ENCODE assay signal across 9 mouse cellular contexts in the genomic region with DNA sequence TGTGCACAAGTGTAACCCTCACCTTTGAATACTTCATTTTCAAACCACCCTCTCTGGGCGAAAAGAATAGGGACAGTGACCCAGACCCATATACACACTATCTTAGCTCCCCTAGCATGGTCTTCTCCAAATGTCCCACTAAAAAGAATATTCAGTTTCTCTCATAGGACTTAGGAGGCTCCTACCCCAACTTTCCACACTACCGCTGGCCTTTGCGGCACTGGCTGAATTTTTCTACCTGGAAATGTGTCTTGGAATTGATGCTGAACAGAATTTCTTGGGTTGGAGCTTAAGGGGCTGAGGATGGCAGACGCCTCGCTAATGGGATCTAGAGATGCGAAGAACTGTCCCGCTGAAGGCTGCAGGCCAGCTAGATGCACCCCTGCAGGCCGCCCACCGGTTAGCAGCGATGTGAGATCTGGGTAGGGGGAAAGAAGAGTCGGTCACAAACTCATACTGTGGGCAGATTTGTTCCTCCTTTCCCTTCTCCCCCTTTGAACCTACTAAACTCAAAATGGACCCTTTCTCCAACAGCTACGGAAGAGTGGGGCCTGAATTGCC. TPM values are rescaled to one million over a fixed set of nuclear protein-coding genes. Genes with fewer than 3 reads are reported as not detected.
DNase-seq lines count a peak whose midpoint lies in the region; ATAC-seq and TF ChIP-seq lines count a peak whose summit lies in the region.
"Had no signal": no experiment of that assay in that cellular context is flagged by ENCODE, and none has a peak within 500 bp of the region (broad histone marks: within the 10 kb centered on the region; RNA-seq: fewer than 3 reads in every experiment).

No protein-coding gene starts in this region.

- H3K27ac ChIP-seq in heart, embryonic 14.5 days (replicated peaks in 1 of 2; ENCODE audit: control insufficient read depth in 1 of 2, insufficient read depth in 1 of 2, low read depth in 2 of 2, low read length in 2 of 2), result no peak overlapping the region
- no peak overlapping the region for H3K27ac ChIP-seq in embryonic facial prominence, embryonic 13.5 days
- no peak overlapping the region for H3K27ac ChIP-seq in limb, embryonic 15.5 days

- peak overlapping the region; percentile 13 to 68 for H3K4me3 ChIP-seq in heart, embryonic 14.5 days (ENCODE audit: control insufficient read depth in 1 of 2, insufficient read depth in 1 of 2, low read depth in 1 of 2, low read length in 2 of 2)
- H3K4me3 ChIP-seq in C2C12 (ENCODE audit: insufficient read depth, poor library complexity, severe bottlenecking), result peak overlapping the region; percentile 80
- peak overlapping the region; percentile 59 for H3K4me3 ChIP-seq in embryonic facial prominence, embryonic 13.5 days
- H3K4me3 ChIP-seq in limb, embryonic 15.5 days, result peak overlapping the region; percentile 62

- peaks cover 6 to 31% of the 10 kb centered on the region in 2 experiments; a peak in 2 of 4 replicates for H3K4me1 ChIP-seq in heart, embryonic 14.5 days (ENCODE audit: control insufficient read depth in 2 of 2, insufficient read depth in 2 of 2, low read length in 2 of 2)
- peaks cover 37% of the 10 kb centered on the region for H3K4me1 ChIP-seq in embryonic facial prominence, embryonic 13.5 days
- peaks cover 45% of the 10 kb centered on the region for H3K4me1 ChIP-seq in limb, embryonic 15.5 days

- no peak for DNase-seq in heart, adult 9 months (ENCODE audit: low spot score in 2 of 2)
- no peak for DNase-seq in adrenal gland, postnatal 25 days
- no peak for DNase-seq in left cerebral cortex, postnatal 25 days (ENCODE audit: low spot score in 2 of 2)
- no peak for DNase-seq in adrenal gland, adult 2 months
- DNase-seq: thymus, postnatal 36 days had no signal

- peak overlapping the region; percentile 95 for H3K4me2 ChIP-seq in heart, embryonic 14.5 days (ENCODE audit: low read length)
- H3K4me2 ChIP-seq in embryonic facial prominence, embryonic 13.5 days, result peak overlapping the region; percentile 86
- peak overlapping the region; percentile 85 for H3K4me2 ChIP-seq in limb, embryonic 15.5 days

- 14% methylated on average over 12 of the region's 12 CpGs for WGBS in heart, embryonic 14.5 days
- 3% methylated on average over 12 of the region's 12 CpGs for WGBS in embryonic facial prominence, embryonic 13.5 days
- 31% methylated on average over 12 of the region's 12 CpGs for WGBS in limb, embryonic 15.5 days

- H3K27me3 ChIP-seq in heart, embryonic 14.5 days (ENCODE audit: control insufficient read depth, insufficient read depth, low read length), result peaks cover 81% of the 10 kb centered on the region
- no peaks in the 10 kb centered on the region for H3K27me3 ChIP-seq in C2C12 (ENCODE audit: control insufficient read depth, insufficient read depth, insufficient read length)
- H3K27me3 ChIP-seq in embryonic facial prominence, embryonic 13.5 days, result peaks cover 96% of the 10 kb centered on the region
- peaks cover 88% of the 10 kb centered on the region for H3K27me3 ChIP-seq in limb, embryonic 15.5 days

- intact Hi-C loops in left cerebral cortex, postnatal 25 days (cut with DNase I), result no loop called here

- peak overlapping the region; percentile 46; the same call in 1 of the 2 replicates for H3K9ac ChIP-seq in heart, embryonic 14.5 days (ENCODE audit: low read length)
- H3K9ac ChIP-seq in embryonic facial prominence, embryonic 13.5 days, result peak overlapping the region; percentile 44
- no peak overlapping the region for H3K9ac ChIP-seq in limb, embryonic 15.5 days

- H3K9me3 ChIP-seq in heart, embryonic 14.5 days (ENCODE audit: control insufficient read depth, low read length), result no peaks in the 10 kb centered on the region
- no peaks in the 10 kb centered on the region for H3K9me3 ChIP-seq in embryonic facial prominence, embryonic 13.5 days
- no peaks in the 10 kb centered on the region for H3K9me3 ChIP-seq in limb, embryonic 15.5 days

- TF ChIP-seq CTCF in C2C12 (IDR thresholded peaks at IDR 0.05; ENCODE audit: control insufficient read depth, insufficient read depth, insufficient read length), result no peak

- no peak overlapping the region for H3ac ChIP-seq in C2C12 (ENCODE audit: control insufficient read depth, insufficient read length, low read depth)

- H3K79me3 ChIP-seq in C2C12 (ENCODE audit: low read depth), result peaks cover 35% of the 10 kb centered on the region

- H3K79me2 ChIP-seq in C2C12 (ENCODE audit: control insufficient read depth, insufficient read depth), result peaks cover 46% of the 10 kb centered on the region

- ATAC-seq in heart, embryonic 14.5 days (ENCODE audit: insufficient number of reproducible peaks, insufficient read depth, low FRiP score, low read depth), result no peak
- ATAC-seq in embryonic facial prominence, embryonic 13.5 days (ENCODE audit: insufficient number of reproducible peaks, insufficient read depth, low FRiP score, low TSS enrichment, low read depth), result no peak
- no peak for ATAC-seq in limb, embryonic 15.5 days (ENCODE audit: insufficient number of reproducible peaks, low FRiP score, low TSS enrichment, low read depth)

- no peaks in the 10 kb centered on the region for H3K36me3 ChIP-seq in heart, embryonic 14.5 days (ENCODE audit: control insufficient read depth, insufficient read depth, low read length)
- peaks cover 53% of the 10 kb centered on the region for H3K36me3 ChIP-seq in C2C12 (ENCODE audit: control insufficient read depth, insufficient read depth)
- H3K36me3 ChIP-seq in embryonic facial prominence, embryonic 13.5 days, result no peaks in the 10 kb centered on the region
- H3K36me3 ChIP-seq in limb, embryonic 15.5 days, result no peaks in the 10 kb centered on the region

TF ChIP-seq in C2C12, 6 proteins besides CTCF, POLR2A, EP300 and RAD21:
- no peak for TF ChIP-seq USF1 (IDR thresholded peaks at IDR 0.05; ENCODE audit: low read depth)
- TF ChIP-seq MAX (IDR thresholded peaks at IDR 0.05), result no peak
- TF ChIP-seq MYOG (IDR thresholded peaks at IDR 0.05; ENCODE audit: control insufficient read depth, extremely low read depth, insufficient read length), result no peak
- TF ChIP-seq MYOD1 (IDR thresholded peaks at IDR 0.05; ENCODE audit: control insufficient read depth, insufficient read length, low read depth), result no peak
- TF ChIP-seq CEBPB (IDR thresholded peaks at IDR 0.05; ENCODE audit: low read depth), result no peak

RNA-seq across cellular contexts. Expression of a gene that starts 1.9 kb away (rescaled TPM):
- polyA plus RNA-seq in heart, embryonic 14.5 days (2014; fragmentation: Nextera tagmentation; extraction: Ambion mirVana), result 7.1 and 7.7 TPM in 2 replicates
- 34.7 TPM for polyA plus RNA-seq in C2C12 (2012; fragmentation: generic; extraction: Trizol)
- polyA plus RNA-seq in embryonic facial prominence, embryonic 13.5 days (2015; fragmentation: Nextera tagmentation; extraction: Ambion mirVana), result 13.3 and 14.9 TPM in 2 replicates
- 21.6 and 24.2 TPM in 2 replicates for polyA plus RNA-seq in limb, embryonic 15.5 days (2015; fragmentation: Nextera tagmentation; extraction: Ambion mirVana)
- 10.6 and 12.8 TPM in 2 replicates for total RNA-seq in adrenal gland, postnatal 25 days (2021)
- 1 to 10 TPM; 1.1 to 1.3 TPM for total RNA-seq in left cerebral cortex, postnatal 25 days (2021)
- 10 to 100 TPM in 1 of 2 experiments, 1 to 10 TPM in 1; 7.0 to 17.3 TPM for total RNA-seq in adrenal gland, adult 2 months (2021)
- polyA plus RNA-seq in adrenal gland, adult 2 months (2012; rRNA removed), result 28.0 and 37.9 TPM in 2 replicates
